Mouse (Mus musculus): ENCODE measurements around the gene Flrt1. TPM values are rescaled to one million over a fixed set of nuclear protein-coding genes. Genes with fewer than 3 reads are reported as not detected.

Flrt1 gene
- polyA plus RNA-seq, 1 experiment from 2014 or later, result 3.6 TPM

- H3K27ac ChIP-seq (ENCODE audit: low read depth), result no peak overlapping the region; the same call in 1 of the 2 replicates
- no peaks in the 10 kb centered on the region for H3K36me3 ChIP-seq (ENCODE audit: control insufficient read depth, insufficient read depth, low read length)
- no peak overlapping the region for H3K4me3 ChIP-seq (ENCODE audit: low read depth, low read length)
- no peak overlapping the region for H3K9ac ChIP-seq (ENCODE audit: low read length)
- 28% methylated on average over 7 of the region's 8 CpGs for WGBS
- ATAC-seq (replicated peaks; ENCODE audit: low FRiP score, low TSS enrichment, low read depth) (no peak), DNase-seq (ENCODE audit: low spot score) (no peak)
- H3K4me1 ChIP-seq (replicated peaks; ENCODE audit: control insufficient read depth, insufficient read depth, low read length), result peaks cover 37% of the 10 kb centered on the region
- no peaks in the 10 kb centered on the region for H3K9me3 ChIP-seq (ENCODE audit: control insufficient read depth, low read length)
- peaks cover 21% of the 10 kb centered on the region for H3K27me3 ChIP-seq (replicated peaks; ENCODE audit: control insufficient read depth, insufficient read depth, low read length)
- H3K4me2 ChIP-seq (ENCODE audit: low read length), result peak overlapping the region; percentile 22; the same call in 1 of the 2 replicates
Observed at GRCm38 (mm10) chr19:7066828-7067342, 38.6 kb downstream of the Flrt1 start.

GRCm38 (mm10) chr19:7066034-7066827 is 39.3 kb downstream of the Flrt1 start:
- 37% methylated on average over 15 of the region's 15 CpGs for WGBS
- Histone ChIP-seq H3K9ac (ENCODE audit: low read length) (no peak overlapping the region), H3K4me2 (ENCODE audit: low read length) (peak overlapping the region; percentile 22; the same call in 1 of the 2 replicates), H3K27me3 (replicated peaks; ENCODE audit: control insufficient read depth, insufficient read depth, low read length) (peaks cover 21% of the 10 kb centered on the region), H3K27ac (ENCODE audit: low read depth) (peak overlapping the region; percentile 65), H3K36me3 (ENCODE audit: control insufficient read depth, insufficient read depth, low read length) (no peaks in the 10 kb centered on the region), H3K4me3 (ENCODE audit: low read depth, low read length) (no peak overlapping the region), H3K4me1 (replicated peaks; ENCODE audit: control insufficient read depth, insufficient read depth, low read length) (peaks cover 37% of the 10 kb centered on the region), H3K9me3 (ENCODE audit: control insufficient read depth, low read length) (no peaks in the 10 kb centered on the region)
- DNase-seq (ENCODE audit: low spot score), result no peak
- no peak for ATAC-seq (replicated peaks; ENCODE audit: low FRiP score, low TSS enrichment, low read depth)

- no peaks in the 10 kb centered on the region for H3K9me3 ChIP-seq (ENCODE audit: control insufficient read depth, low read length)
- peaks cover 26% of the 10 kb centered on the region for H3K4me1 ChIP-seq (replicated peaks; ENCODE audit: control insufficient read depth, insufficient read depth, low read length)
- no peaks in the 10 kb centered on the region for H3K36me3 ChIP-seq (ENCODE audit: control insufficient read depth, insufficient read depth, low read length)
- WGBS, result 3% methylated on average over 3 of the region's 3 CpGs
- H3K4me3 ChIP-seq (ENCODE audit: low read depth, low read length), result no peak overlapping the region
- ATAC-seq (replicated peaks; ENCODE audit: low FRiP score, low TSS enrichment, low read depth), result peak; percentile 73
- H3K4me2 ChIP-seq (ENCODE audit: low read length), result no peak overlapping the region
- H3K9ac ChIP-seq (ENCODE audit: low read length), result no peak overlapping the region
- H3K27me3 ChIP-seq (replicated peaks; ENCODE audit: control insufficient read depth, insufficient read depth, low read length), result peaks cover 18% of the 10 kb centered on the region
- H3K27ac ChIP-seq (ENCODE audit: low read depth), result no peak overlapping the region
- DNase-seq (ENCODE audit: low spot score), result peak; percentile 94
Observed at GRCm38 (mm10) chr19:7064571-7064970, 41.0 kb downstream of the Flrt1 start.

- Histone ChIP-seq H3K4me2 (ENCODE audit: low read length) (no peak overlapping the region), H3K4me1 (replicated peaks; ENCODE audit: control insufficient read depth, insufficient read depth, low read length) (peaks cover 20% of the 10 kb centered on the region), H3K4me3 (ENCODE audit: low read depth, low read length) (no peak overlapping the region), H3K9me3 (ENCODE audit: control insufficient read depth, low read length) (no peaks in the 10 kb centered on the region), H3K27ac (ENCODE audit: low read depth) (no peak overlapping the region), H3K9ac (ENCODE audit: low read length) (no peak overlapping the region), H3K27me3 (replicated peaks; ENCODE audit: control insufficient read depth, insufficient read depth, low read length) (peaks cover 12% of the 10 kb centered on the region; the same call in 1 of the 2 replicates), H3K36me3 (ENCODE audit: control insufficient read depth, insufficient read depth, low read length) (no peaks in the 10 kb centered on the region)
- no peak for ATAC-seq (replicated peaks; ENCODE audit: low FRiP score, low TSS enrichment, low read depth)
- no peak for DNase-seq (ENCODE audit: low spot score)
- 87% methylated on average over 8 of the region's 8 CpGs for WGBS
Observed at GRCm38 (mm10) chr19:7062916-7063315, 42.6 kb downstream of the Flrt1 start.

- Histone ChIP-seq H3K4me1 (replicated peaks; ENCODE audit: control insufficient read depth, insufficient read depth, low read length) (peaks cover 27% of the 10 kb centered on the region), H3K9ac (ENCODE audit: low read length) (no peak overlapping the region), H3K4me2 (ENCODE audit: low read length) (no peak overlapping the region), H3K9me3 (ENCODE audit: control insufficient read depth, low read length) (no peaks in the 10 kb centered on the region), H3K4me3 (ENCODE audit: low read depth, low read length) (no peak overlapping the region), H3K27me3 (replicated peaks; ENCODE audit: control insufficient read depth, insufficient read depth, low read length) (peaks cover 9% of the 10 kb centered on the region), H3K27ac (ENCODE audit: low read depth) (no peak overlapping the region), H3K36me3 (ENCODE audit: control insufficient read depth, insufficient read depth, low read length) (no peaks in the 10 kb centered on the region)
- 87% methylated on average over 5 of the region's 5 CpGs for WGBS
- DNase-seq (ENCODE audit: low spot score) (no peak), ATAC-seq (replicated peaks; ENCODE audit: low FRiP score, low TSS enrichment, low read depth) (no peak)
Observed at GRCm38 (mm10) chr19:7062110-7062509, 43.4 kb downstream of the Flrt1 start.

- 65% methylated on average over 6 of the region's 6 CpGs for WGBS
Observed at GRCm38 (mm10) chr19:7058541-7058940, 47.0 kb downstream of the Flrt1 start.

GRCm38 (mm10) chr19:7057722-7058207 is 47.8 kb downstream of the Flrt1 start:
- Histone ChIP-seq H3K36me3 (ENCODE audit: control insufficient read depth, insufficient read depth, low read length) (no peaks in the 10 kb centered on the region), H3K27me3 (replicated peaks; ENCODE audit: control insufficient read depth, insufficient read depth, low read length) (peaks cover 17% of the 10 kb centered on the region), H3K27ac (ENCODE audit: low read depth) (no peak overlapping the region), H3K9ac (ENCODE audit: low read length) (no peak overlapping the region), H3K4me2 (ENCODE audit: low read length) (peak overlapping the region; percentile 100), H3K9me3 (ENCODE audit: control insufficient read depth, low read length) (no peaks in the 10 kb centered on the region), H3K4me1 (replicated peaks; ENCODE audit: control insufficient read depth, insufficient read depth, low read length) (peaks cover 15% of the 10 kb centered on the region), H3K4me3 (ENCODE audit: low read depth, low read length) (peak overlapping the region; percentile 74)
- ATAC-seq (replicated peaks; ENCODE audit: low FRiP score, low TSS enrichment, low read depth) (peak; percentile 68), DNase-seq (ENCODE audit: low spot score) (peak; percentile 87)
- WGBS, result under 1% methylated on average over 15 of the region's 15 CpGs

More at GRCm38 (mm10) chr19:7058541-7058940, 47.0 kb downstream of the Flrt1 start:
- Histone ChIP-seq H3K4me2 (ENCODE audit: low read length) (peak overlapping the region; percentile 100), H3K36me3 (ENCODE audit: control insufficient read depth, insufficient read depth, low read length) (no peaks in the 10 kb centered on the region), H3K4me1 (replicated peaks; ENCODE audit: control insufficient read depth, insufficient read depth, low read length) (peaks cover 15% of the 10 kb centered on the region), H3K9me3 (ENCODE audit: control insufficient read depth, low read length) (no peaks in the 10 kb centered on the region), H3K27me3 (replicated peaks; ENCODE audit: control insufficient read depth, insufficient read depth, low read length) (peaks cover 17% of the 10 kb centered on the region), H3K4me3 (ENCODE audit: low read depth, low read length) (no peak overlapping the region), H3K27ac (ENCODE audit: low read depth) (no peak overlapping the region), H3K9ac (ENCODE audit: low read length) (no peak overlapping the region)
- DNase-seq (ENCODE audit: low spot score), result no peak
- ATAC-seq (replicated peaks; ENCODE audit: low FRiP score, low TSS enrichment, low read depth), result no peak

- H3K9ac ChIP-seq (ENCODE audit: low read length), result peak overlapping the region; percentile 43
- H3K4me2 ChIP-seq (ENCODE audit: low read length), result peak overlapping the region; percentile 100
- no peak for DNase-seq (ENCODE audit: low spot score)
Observed at GRCm38 (mm10) chr19:7057126-7057721, 48.3 kb downstream of the Flrt1 start.

More at GRCm38 (mm10) chr19:7057126-7057721, 48.3 kb downstream of the Flrt1 start:
- Histone ChIP-seq H3K9me3 (ENCODE audit: control insufficient read depth, low read length) (no peaks in the 10 kb centered on the region), H3K4me3 (ENCODE audit: low read depth, low read length) (peak overlapping the region; percentile 74), H3K27ac (ENCODE audit: low read depth) (no peak overlapping the region), H3K36me3 (ENCODE audit: control insufficient read depth, insufficient read depth, low read length) (no peaks in the 10 kb centered on the region), H3K27me3 (replicated peaks; ENCODE audit: control insufficient read depth, insufficient read depth, low read length) (peaks cover 17% of the 10 kb centered on the region), H3K4me1 (replicated peaks; ENCODE audit: control insufficient read depth, insufficient read depth, low read length) (peaks cover 15% of the 10 kb centered on the region)
- ATAC-seq (replicated peaks; ENCODE audit: low FRiP score, low TSS enrichment, low read depth), result peak; percentile 15
- 2% methylated on average over 15 of the region's 16 CpGs for WGBS

Data from intestine, embryonic 14.5 days (tissue).